Mouse (Mus musculus) c-Kit-positive CD71-positive TER-119-positive erythroid progenitor cells, embryonic 14.5 days (primary cell): ENCODE data around the gene Psmb6.

Experiments used
- DNase-seq: peaks from one replicate; pipeline ENCODE4 v3.0.0-alpha.2; 2013; ENCODE audit warnings: low spot score

The Psmb6 gene

GRCm38 (mm10) chr11:70525184-70525678 lies at the start of gene Psmb6:
Psmb6 (plus strand) TSS chr11:70525367.
- peak; percentile 95 for DNase-seq

- DNase-seq, result no peak
These were observed 39.7 kb upstream of the Psmb6 start for GRCm38 (mm10) chr11:70485498-70485897.

GRCm38 (mm10) chr11:70487816-70488215 lies 37.4 kb upstream of the Psmb6 start:
- no peak for DNase-seq

GRCm38 (mm10) chr11:70489138-70489537 lies 36.0 kb upstream of the Psmb6 start:
- no peak for DNase-seq

GRCm38 (mm10) chr11:70489684-70490083 lies 35.5 kb upstream of the Psmb6 start:
- DNase-seq, result no peak

GRCm38 (mm10) chr11:70499566-70500475 lies 25.3 kb upstream of the Psmb6 start:
- DNase-seq, result no peak

GRCm38 (mm10) chr11:70500476-70500812 lies 24.7 kb upstream of the Psmb6 start:
- DNase-seq, result no peak

GRCm38 (mm10) chr11:70502018-70502417 lies 23.1 kb upstream of the Psmb6 start:
- no peak for DNase-seq

- no peak for DNase-seq
These were observed 20.2 kb upstream of the Psmb6 start, which contains the start of gene Tm4sf5 for GRCm38 (mm10) chr11:70504970-70505369. Tm4sf5 (plus strand) TSS chr11:70505244.

GRCm38 (mm10) chr11:70506385-70506784 lies 18.8 kb upstream of the Psmb6 start:
- DNase-seq, result peak; percentile 62

GRCm38 (mm10) chr11:70506962-70507515 lies 18.1 kb upstream of the Psmb6 start:
- DNase-seq, result no peak

- DNase-seq, result no peak
These were observed 15.2 kb upstream of the Psmb6 start for GRCm38 (mm10) chr11:70509753-70510564.

- no peak for DNase-seq
These were observed 13.9 kb upstream of the Psmb6 start for GRCm38 (mm10) chr11:70511242-70511641.

- DNase-seq, result no peak
These were observed 13.3 kb upstream of the Psmb6 start for GRCm38 (mm10) chr11:70511825-70512224.

- no peak for DNase-seq
These were observed 12.3 kb upstream of the Psmb6 start for GRCm38 (mm10) chr11:70512709-70513342.

GRCm38 (mm10) chr11:70513520-70513919 lies 11.6 kb upstream of the Psmb6 start:
- no peak for DNase-seq

GRCm38 (mm10) chr11:70514288-70514687 lies 10.9 kb upstream of the Psmb6 start, which contains the start of gene Vmo1:
Vmo1 (minus strand) TSS chr11:70514616.
- no peak for DNase-seq

- peak; percentile 59 for DNase-seq
These were observed 8.8 kb upstream of the Psmb6 start for GRCm38 (mm10) chr11:70516352-70516751.

GRCm38 (mm10) chr11:70518436-70518835 lies 6.7 kb upstream of the Psmb6 start:
- no peak for DNase-seq

GRCm38 (mm10) chr11:70518923-70519322 lies 6.2 kb upstream of the Psmb6 start, which contains the start of gene Gltpd2:
Gltpd2 (plus strand) TSS chr11:70519196.
- no peak for DNase-seq

- DNase-seq, result no peak
These were observed 4.9 kb upstream of the Psmb6 start for GRCm38 (mm10) chr11:70520178-70520769.
